Mouse (Mus musculus): Measurements from ENCODE around the gene Ccdc122. TPM values are rescaled to one million over a fixed set of nuclear protein-coding genes. Genes with fewer than 3 reads are reported as not detected.
A peak's percentile ranks its signal among the peaks of the same experiment; 100 is the strongest.

Ccdc122 gene
- polyA plus RNA-seq, 1 experiment from 2014 or later = 1.5 TPM

- WGBS = 48% methylated on average over 6 of the region's 6 CpGs
Measured at GRCm38 (mm10) chr14:77017211-77017610, 19.4 kb upstream of the Ccdc122 start.

GRCm38 (mm10) chr14:77024499-77024898 lies 12.1 kb upstream of the Ccdc122 start:
- Histone ChIP-seq H3K9me3 (ENCODE audit: control insufficient read depth, low read length) (0 out of 2 replicates have a peak, but pooled peaks cover 2% of the 10 kb centered on the region), H3K4me1 (ENCODE audit: control insufficient read depth in 2 of 2, insufficient read depth in 2 of 2, low read length in 2 of 2) (0 out of 4 replicates have a peak, but pooled peaks cover 0 to under 1% of the 10 kb centered on the region in 2 experiments), H3K27ac (replicated peaks in 1 of 2; ENCODE audit: control insufficient read depth in 1 of 2, insufficient read depth in 1 of 2, low read depth in 2 of 2, low read length in 2 of 2) (no peak overlapping the region), H3K4me2 (ENCODE audit: low read length) (no peak overlapping the region), H3K27me3 (ENCODE audit: control insufficient read depth, insufficient read depth, low read length) (no peaks in the 10 kb centered on the region), H3K36me3 (ENCODE audit: control insufficient read depth, insufficient read depth, low read length) (no peaks in the 10 kb centered on the region), H3K9ac (ENCODE audit: low read length) (no peak overlapping the region), H3K4me3 (ENCODE audit: control insufficient read depth in 1 of 2, insufficient read depth in 1 of 2, low read depth in 1 of 2, low read length in 2 of 2) (no peak overlapping the region)
- ATAC-seq (ENCODE audit: insufficient number of reproducible peaks, insufficient read depth, low FRiP score, low read depth) = no peak
- 85% methylated on average over 3 of the region's 3 CpGs for WGBS

More at GRCm38 (mm10) chr14:77017211-77017610, 19.4 kb upstream of the Ccdc122 start:
- ATAC-seq (ENCODE audit: insufficient number of reproducible peaks, insufficient read depth, low FRiP score, low read depth) = no peak
- Histone ChIP-seq H3K9ac (ENCODE audit: low read length) (no peak overlapping the region), H3K4me3 (ENCODE audit: control insufficient read depth in 1 of 2, insufficient read depth in 1 of 2, low read depth in 1 of 2, low read length in 2 of 2) (no peak overlapping the region), H3K4me1 (ENCODE audit: control insufficient read depth in 2 of 2, insufficient read depth in 2 of 2, low read length in 2 of 2) (peaks cover 0 to 6% of the 10 kb centered on the region in 2 experiments; a peak in 1 of 4 replicates), H3K27ac (replicated peaks in 1 of 2; ENCODE audit: control insufficient read depth in 1 of 2, insufficient read depth in 1 of 2, low read depth in 2 of 2, low read length in 2 of 2) (no peak overlapping the region), H3K4me2 (ENCODE audit: low read length) (peak overlapping the region; percentile 41), H3K9me3 (ENCODE audit: control insufficient read depth, low read length) (no peaks in the 10 kb centered on the region), H3K27me3 (ENCODE audit: control insufficient read depth, insufficient read depth, low read length) (no peaks in the 10 kb centered on the region), H3K36me3 (ENCODE audit: control insufficient read depth, insufficient read depth, low read length) (no peaks in the 10 kb centered on the region)

- Histone ChIP-seq H3K36me3 (ENCODE audit: control insufficient read depth, insufficient read depth, low read length) (no peaks in the 10 kb centered on the region), H3K27ac (replicated peaks in 1 of 2; ENCODE audit: control insufficient read depth in 1 of 2, insufficient read depth in 1 of 2, low read depth in 2 of 2, low read length in 2 of 2) (no peak overlapping the region), H3K4me2 (ENCODE audit: low read length) (no peak overlapping the region), H3K27me3 (ENCODE audit: control insufficient read depth, insufficient read depth, low read length) (0 out of 2 replicates have a peak, but pooled peaks cover 3% of the 10 kb centered on the region), H3K4me3 (ENCODE audit: control insufficient read depth in 1 of 2, insufficient read depth in 1 of 2, low read depth in 1 of 2, low read length in 2 of 2) (no peak overlapping the region), H3K9me3 (ENCODE audit: control insufficient read depth, low read length) (0 out of 2 replicates have a peak, but pooled peaks cover 2% of the 10 kb centered on the region), H3K4me1 (ENCODE audit: control insufficient read depth in 2 of 2, insufficient read depth in 2 of 2, low read length in 2 of 2) (peaks cover 10 to 21% of the 10 kb centered on the region in 2 experiments), H3K9ac (ENCODE audit: low read length) (no peak overlapping the region)
- ATAC-seq (ENCODE audit: insufficient number of reproducible peaks, insufficient read depth, low FRiP score, low read depth) = no peak
- 45% methylated on average over 5 of the region's 5 CpGs for WGBS
Measured at GRCm38 (mm10) chr14:77029319-77030054, 7.1 kb upstream of the Ccdc122 start.

DNA sequence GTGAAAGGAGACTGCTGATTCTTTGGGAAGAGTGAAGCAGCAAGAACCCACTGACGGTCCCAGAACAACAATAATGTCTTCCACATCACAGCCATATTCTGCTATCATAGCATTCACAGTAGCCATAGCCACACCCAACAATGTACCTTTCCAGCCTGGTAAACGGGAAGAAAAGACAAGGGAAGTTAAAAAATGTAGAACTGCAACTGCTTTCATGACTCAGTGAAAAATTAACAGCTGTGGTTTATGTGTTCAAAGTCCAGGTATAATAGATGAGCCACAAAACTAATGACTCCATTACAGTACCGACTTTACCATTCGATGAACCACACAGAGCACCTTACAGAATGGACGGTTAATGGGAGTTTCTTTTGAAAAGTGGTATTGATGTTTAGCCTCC lies 5.8 kb upstream of the Ccdc122 start:
- ATAC-seq (ENCODE audit: insufficient number of reproducible peaks, insufficient read depth, low FRiP score, low read depth) = no peak
- 0 out of 2 replicates have a peak, but pooled peaks cover 2% of the 10 kb centered on the region for H3K9me3 ChIP-seq (ENCODE audit: control insufficient read depth, low read length)
- 0 out of 2 replicates have a peak, but pooled peaks cover 3% of the 10 kb centered on the region for H3K27me3 ChIP-seq (ENCODE audit: control insufficient read depth, insufficient read depth, low read length)
- no peak overlapping the region for H3K9ac ChIP-seq (ENCODE audit: low read length)
- H3K27ac ChIP-seq (replicated peaks in 1 of 2; ENCODE audit: control insufficient read depth in 1 of 2, insufficient read depth in 1 of 2, low read depth in 2 of 2, low read length in 2 of 2) = no peak overlapping the region
- no peak overlapping the region for H3K4me3 ChIP-seq (ENCODE audit: control insufficient read depth in 1 of 2, insufficient read depth in 1 of 2, low read depth in 1 of 2, low read length in 2 of 2)
- H3K4me1 ChIP-seq (ENCODE audit: control insufficient read depth in 2 of 2, insufficient read depth in 2 of 2, low read length in 2 of 2) = peaks cover 10 to 21% of the 10 kb centered on the region in 2 experiments
- H3K36me3 ChIP-seq (ENCODE audit: control insufficient read depth, insufficient read depth, low read length) = no peaks in the 10 kb centered on the region
- no peak overlapping the region for H3K4me2 ChIP-seq (ENCODE audit: low read length)
- 86% methylated on average over 5 of the region's 5 CpGs for WGBS

DNA sequence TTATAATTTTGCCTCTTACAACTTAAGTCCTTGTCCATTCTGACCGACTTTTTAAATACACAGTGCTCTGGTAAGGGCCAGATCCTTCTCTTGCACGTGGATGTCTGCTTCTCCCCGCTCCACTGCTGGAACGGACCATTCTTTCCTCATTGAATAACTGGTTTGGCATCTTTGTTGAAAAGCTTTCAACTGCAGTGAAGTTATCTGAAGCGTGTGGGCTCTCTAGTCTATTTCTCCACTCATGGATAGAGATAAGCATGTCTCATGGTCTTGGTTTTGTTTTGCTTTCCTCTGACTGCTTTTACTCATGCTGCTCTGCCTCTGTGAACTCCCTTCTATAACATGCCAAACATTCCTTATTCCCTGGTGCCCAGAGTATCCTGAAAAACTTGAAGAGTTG lies 4.1 kb upstream of the Ccdc122 start:
- WGBS = 8% methylated on average over 5 of the region's 5 CpGs
- peak; percentile 65 for ATAC-seq (ENCODE audit: insufficient number of reproducible peaks, insufficient read depth, low FRiP score, low read depth)

DNA sequence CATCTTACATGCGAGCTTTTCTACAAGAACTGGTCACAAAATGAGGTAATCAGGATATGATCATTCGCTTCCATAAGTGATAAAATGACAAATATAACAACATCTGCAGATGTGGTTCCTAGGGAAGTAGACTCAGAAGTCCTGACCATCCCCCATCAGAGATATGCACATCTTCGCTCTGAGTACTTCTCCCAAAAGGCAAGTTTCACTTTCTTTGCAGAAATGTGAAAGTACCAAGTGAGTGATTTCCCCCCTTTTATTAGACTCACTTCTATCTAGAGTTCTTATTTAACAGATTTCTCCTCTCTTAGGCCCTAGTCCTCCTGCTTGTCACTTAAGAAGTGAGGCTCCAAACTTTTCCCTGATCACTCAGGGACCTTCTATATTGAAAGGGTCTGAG lies 3.2 kb upstream of the Ccdc122 start:
- H3K4me3 ChIP-seq (ENCODE audit: control insufficient read depth in 1 of 2, insufficient read depth in 1 of 2, low read depth in 1 of 2, low read length in 2 of 2) = no peak overlapping the region
- H3K9ac ChIP-seq (ENCODE audit: low read length) = no peak overlapping the region
- no peaks in the 10 kb centered on the region for H3K36me3 ChIP-seq (ENCODE audit: control insufficient read depth, insufficient read depth, low read length)
- H3K4me1 ChIP-seq (ENCODE audit: control insufficient read depth in 2 of 2, insufficient read depth in 2 of 2, low read length in 2 of 2) = peaks cover 10 to 21% of the 10 kb centered on the region in 2 experiments
- 85% methylated on average over 3 of the region's 3 CpGs for WGBS
- H3K4me2 ChIP-seq (ENCODE audit: low read length) = no peak overlapping the region
- no peak overlapping the region for H3K27ac ChIP-seq (replicated peaks in 1 of 2; ENCODE audit: control insufficient read depth in 1 of 2, insufficient read depth in 1 of 2, low read depth in 2 of 2, low read length in 2 of 2)
- 0 out of 2 replicates have a peak, but pooled peaks cover 3% of the 10 kb centered on the region for H3K27me3 ChIP-seq (ENCODE audit: control insufficient read depth, insufficient read depth, low read length)
- ATAC-seq (ENCODE audit: insufficient number of reproducible peaks, insufficient read depth, low FRiP score, low read depth) = no peak
- no peaks in the 10 kb centered on the region for H3K9me3 ChIP-seq (ENCODE audit: control insufficient read depth, low read length)

More for the DNA sequence above, 4.1 kb upstream of the Ccdc122 start:
- Histone ChIP-seq H3K4me3 (ENCODE audit: control insufficient read depth in 1 of 2, insufficient read depth in 1 of 2, low read depth in 1 of 2, low read length in 2 of 2) (no peak overlapping the region), H3K36me3 (ENCODE audit: control insufficient read depth, insufficient read depth, low read length) (no peaks in the 10 kb centered on the region), H3K9ac (ENCODE audit: low read length) (no peak overlapping the region), H3K4me2 (ENCODE audit: low read length) (peak overlapping the region; percentile 31), H3K27me3 (ENCODE audit: control insufficient read depth, insufficient read depth, low read length) (0 out of 2 replicates have a peak, but pooled peaks cover 3% of the 10 kb centered on the region), H3K4me1 (ENCODE audit: control insufficient read depth in 2 of 2, insufficient read depth in 2 of 2, low read length in 2 of 2) (peaks cover 10 to 21% of the 10 kb centered on the region in 2 experiments), H3K27ac (replicated peaks in 1 of 2; ENCODE audit: control insufficient read depth in 1 of 2, insufficient read depth in 1 of 2, low read depth in 2 of 2, low read length in 2 of 2) (peak overlapping the region in 1 of 2 experiments; percentile 60; a peak in 2 of 4 replicates), H3K9me3 (ENCODE audit: control insufficient read depth, low read length) (no peaks in the 10 kb centered on the region)

DNA sequence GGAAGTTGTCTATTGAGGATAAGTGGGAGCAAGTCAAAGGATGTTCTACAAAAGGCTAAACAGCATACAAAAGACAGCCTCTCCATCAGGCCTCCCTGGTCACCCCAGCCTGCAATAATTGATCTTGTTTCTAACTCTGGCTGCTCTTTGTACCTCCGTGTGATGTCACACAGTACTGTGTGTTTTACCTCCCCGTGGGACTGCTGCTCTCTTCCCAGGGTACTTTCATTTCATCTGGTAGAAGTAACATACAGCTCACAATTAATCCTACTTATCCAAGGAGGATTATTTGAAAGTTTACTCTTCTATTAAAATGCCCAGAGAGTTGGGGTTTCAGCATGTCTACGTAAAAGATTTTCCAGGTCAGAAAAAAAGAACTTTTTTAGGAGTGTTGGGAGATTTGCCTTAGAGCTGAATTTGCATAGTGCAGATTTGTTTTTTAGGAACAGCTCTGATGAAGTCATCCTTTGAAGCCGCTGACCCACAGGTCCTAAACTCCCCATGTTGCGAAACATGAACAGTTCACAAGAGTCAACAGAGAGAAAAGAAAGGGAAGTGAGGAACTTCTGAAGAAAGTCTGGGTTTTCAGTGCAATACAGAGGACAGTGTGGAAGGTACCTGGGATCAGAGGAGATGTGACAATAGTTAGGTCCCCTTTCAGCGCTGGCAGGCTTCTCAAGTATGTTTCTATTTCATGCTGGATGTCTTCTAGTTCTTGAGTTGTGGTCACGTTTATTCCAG lies 2.2 kb upstream of the Ccdc122 start:
- no peak overlapping the region for H3K27ac ChIP-seq (replicated peaks in 1 of 2; ENCODE audit: control insufficient read depth in 1 of 2, insufficient read depth in 1 of 2, low read depth in 2 of 2, low read length in 2 of 2)
- 70% methylated on average over 7 of the region's 7 CpGs for WGBS
- H3K4me3 ChIP-seq (ENCODE audit: control insufficient read depth in 1 of 2, insufficient read depth in 1 of 2, low read depth in 1 of 2, low read length in 2 of 2) = no peak overlapping the region
- peaks cover 10 to 21% of the 10 kb centered on the region in 2 experiments for H3K4me1 ChIP-seq (ENCODE audit: control insufficient read depth in 2 of 2, insufficient read depth in 2 of 2, low read length in 2 of 2)
- 0 out of 2 replicates have a peak, but pooled peaks cover 3% of the 10 kb centered on the region for H3K27me3 ChIP-seq (ENCODE audit: control insufficient read depth, insufficient read depth, low read length)
- H3K36me3 ChIP-seq (ENCODE audit: control insufficient read depth, insufficient read depth, low read length) = no peaks in the 10 kb centered on the region
- no peak overlapping the region for H3K4me2 ChIP-seq (ENCODE audit: low read length)
- no peak overlapping the region for H3K9ac ChIP-seq (ENCODE audit: low read length)
- no peak for ATAC-seq (ENCODE audit: insufficient number of reproducible peaks, insufficient read depth, low FRiP score, low read depth)
- no peaks in the 10 kb centered on the region for H3K9me3 ChIP-seq (ENCODE audit: control insufficient read depth, low read length)

All from heart, embryonic 14.5 days (tissue).